Mouse (Mus musculus): Measurements from ENCODE around the gene Ylpm1.

- TF ChIP-seq CTCF (IDR thresholded peaks at IDR 0.05; ENCODE audit: low read depth, low read length): no peak
- TF ChIP-seq POLR2A (IDR thresholded peaks at IDR 0.05; ENCODE audit: extremely low read depth, insufficient read depth, low read length): no peak
These were observed 44.6 kb upstream of the Ylpm1 start for GRCm38 (mm10) chr12:84951531-84951930.
